Mouse (Mus musculus): Measurements from ENCODE around the gene Armc12.

- TF ChIP-seq CTCF (conservative IDR thresholded peaks at IDR 0.05; ENCODE audit: low read length) = no peak
- no peak for TF ChIP-seq POU5F1 (IDR thresholded peaks at IDR 0.05; ENCODE audit: borderline replicate concordance, low read length)
Measured at GRCm38 (mm10) chr17:28514555-28514954, 16.1 kb upstream of the Armc12 start.

Data from E14TG2a.4 (cell line).